Mouse (Mus musculus) leukemia stem cell, adult 10-12 weeks (primary cell): ENCODE data around the gene Zhx3. TPM values are rescaled to one million over a fixed set of nuclear protein-coding genes. Genes with fewer than 3 reads are reported as not detected.

Experiments
- polyA plus RNA-seq: library from polyadenylated mRNA; stranded (reverse); fragments of >175 nt; gene quantifications from 2 replicates; pipeline ENCODE4 v1.2.3, GENCODE M21; 2012; ENCODE audit warnings: low replicate concordance

The Zhx3 gene
- polyA plus RNA-seq: 2.7 TPM in 2 replicates

GRCm38 (mm10) chr2:160872890-160873382 lies at the start of gene Zhx3:
TSS of gene Zhx3 (minus strand) at chr2:160872998.

GRCm38 (mm10) chr2:160912231-160912671 lies 39.5 kb upstream of the Zhx3 start, which contains the start of gene Emilin3:
TSS of gene Emilin3 (minus strand) at chr2:160912328.

GRCm38 (mm10) chr2:160880453-160881195 lies 7.8 kb upstream of the Zhx3 start, which contains the start of gene Lpin3:
TSS of gene Lpin3 (plus strand) at chr2:160880670.

GRCm38 (mm10) chr2:160731117-160731838 lies 141.5 kb downstream of the Zhx3 start, which contains the start of gene Plcg1:
TSS of gene Plcg1 (plus strand) at chr2:160731300.

Other genes with a start within 250 kb of the Zhx3 start
- gene Top1, start 227.1 kb downstream of the Zhx3 start, polyA plus RNA-seq: 56.6 and 172 TPM in 2 replicates
- 5.7 and 6.6 TPM in 2 replicates for gene Plcg1, start 141.7 kb downstream of the Zhx3 start, polyA plus RNA-seq
- gene Lpin3, start 7.7 kb upstream of the Zhx3 start, polyA plus RNA-seq: 0.16 and 0.34 TPM in 2 replicates
- gene Emilin3, start 39.3 kb upstream of the Zhx3 start, polyA plus RNA-seq: not detected in 2 replicates
- gene Chd6, start 236.1 kb upstream of the Zhx3 start, polyA plus RNA-seq: 1.8 and 4.1 TPM in 2 replicates